Mouse (Mus musculus) lung, embryonic 14.5 days (tissue): ENCODE results near the gene Ncoa5. TPM values are rescaled to one million over a fixed set of nuclear protein-coding genes. Genes with fewer than 3 reads are reported as not detected.

Experiments
- ATAC-seq: fragments of 200-750 bp; cut with Nextera tagmentation; 2 replicates; pipeline ENCODE4 v1.8.0; 2017; ENCODE audit warnings: mild to moderate bottlenecking, moderate TSS enrichment, moderate library complexity; ENCODE audit not compliant: insufficient read depth
- DNase-seq: peaks from one replicate; pipeline ENCODE4 v3.0.0-alpha.2; 2015
- H3K27ac ChIP-seq: fragments of 300-500 bp; sonication (generic); 2 replicates; pipeline ENCODE4 v1.5.1; 2014; ENCODE audit warnings: low read depth, mild to moderate bottlenecking, moderate library complexity
- H3K27me3 ChIP-seq: fragments of 300-500 bp; sonication (generic); 2 replicates; pipeline ENCODE4 v1.6.1; 2014; ENCODE audit warnings: low read length, control low read depth; ENCODE audit not compliant: insufficient read depth
- H3K36me3 ChIP-seq: fragments of 300-500 bp; sonication (generic); 2 replicates; pipeline ENCODE4 v1.6.1; 2014; ENCODE audit warnings: control low read depth; ENCODE audit not compliant: insufficient read depth
- H3K4me1 ChIP-seq: fragments of 300-500 bp; sonication (generic); 2 replicates; pipeline ENCODE4 v1.6.1; 2014; ENCODE audit warnings: antibody characterized with exemption, control low read depth; ENCODE audit not compliant: insufficient read depth
- H3K4me2 ChIP-seq: fragments of 300-500 bp; sonication (generic); 2 replicates; pipeline ENCODE4 v1.6.1; 2014; ENCODE audit warnings: mild to moderate bottlenecking
- H3K4me3 ChIP-seq: fragments of 300-500 bp; sonication (generic); 2 replicates; pipeline ENCODE4 v1.5.1; 2014; ENCODE audit warnings: low read depth, low read length
- H3K9ac ChIP-seq: fragments of 300-500 bp; sonication (generic); 2 replicates; pipeline ENCODE4 v1.6.1; 2014
- H3K9me3 ChIP-seq: fragments of 300-500 bp; sonication (generic); 2 replicates; pipeline ENCODE4 v1.6.1; 2016; ENCODE audit warnings: low read depth, low read length, control low read depth
- CTCF ChIP-seq: IDR thresholded peaks from 2 replicates; pipeline ENCODE4 v1.5.1; 2016; ENCODE audit warnings: antibody characterized with exemption, low read depth
- WGBS: fragments of 180-500 bp; shearing (Covaris S2); extraction: QIAGEN DNeasy Blood & Tissue Kit; methylation state at CpG from one replicate; pipeline ENCODE4 v1.1.7; 2014; 5-methylcytosine and 5-hydroxymethylcytosine counted together
- polyA plus RNA-seq: library from polyadenylated mRNA; unstranded; fragments of >200 nt; fragmentation: Nextera tagmentation; extraction: Ambion mirVana; gene quantifications from 2 replicates; pipeline ENCODE4 v1.2.1, GENCODE M21; 2014

Gene Ncoa5
- polyA plus RNA-seq, 1 experiment from 2014 or later, result 81.6 TPM

- H3K27me3 ChIP-seq, result peaks cover 18% of the 10 kb centered on the region
- TF ChIP-seq CTCF, result peak; percentile 32; the same call in 1 of the 2 replicates
- 57% methylated on average over 9 of the region's 9 CpGs for WGBS
Observed at GRCm38 (mm10) chr2:164957548-164958315, 76.9 kb downstream of the Ncoa5 start.

GRCm38 (mm10) chr2:164956195-164956594 lies 78.5 kb downstream of the Ncoa5 start:
- no peak for TF ChIP-seq CTCF
- H3K4me2 ChIP-seq, result no peak overlapping the region
- no peak overlapping the region for H3K4me3 ChIP-seq
- H3K27me3 ChIP-seq, result peaks cover 33% of the 10 kb centered on the region
- no peak overlapping the region for H3K27ac ChIP-seq
- no peaks in the 10 kb centered on the region for H3K9me3 ChIP-seq
- no peaks in the 10 kb centered on the region for H3K36me3 ChIP-seq
- ATAC-seq (no peak), DNase-seq (no peak)
- no peaks in the 10 kb centered on the region for H3K4me1 ChIP-seq
- WGBS, result 65% methylated on average over 5 of the region's 5 CpGs
- H3K9ac ChIP-seq, result no peak overlapping the region

More at GRCm38 (mm10) chr2:164957548-164958315, 76.9 kb downstream of the Ncoa5 start:
- Histone ChIP-seq H3K4me3 (no peak overlapping the region), H3K9me3 (no peaks in the 10 kb centered on the region), H3K36me3 (no peaks in the 10 kb centered on the region), H3K9ac (no peak overlapping the region), H3K4me2 (no peak overlapping the region), H3K27ac (no peak overlapping the region), H3K4me1 (no peaks in the 10 kb centered on the region)
- no peak for DNase-seq
- ATAC-seq, result no peak

- no peaks in the 10 kb centered on the region for H3K9me3 ChIP-seq
- no peaks in the 10 kb centered on the region for H3K4me1 ChIP-seq
- no peak overlapping the region for H3K4me3 ChIP-seq
- ATAC-seq (no peak), DNase-seq (no peak)
- 60% methylated on average over 4 of the region's 4 CpGs for WGBS
- H3K4me2 ChIP-seq, result no peak overlapping the region
- peak; percentile 20; the same call in 1 of the 2 replicates for TF ChIP-seq CTCF
- no peak overlapping the region for H3K9ac ChIP-seq
- no peaks in the 10 kb centered on the region for H3K36me3 ChIP-seq
- H3K27ac ChIP-seq, result no peak overlapping the region
- H3K27me3 ChIP-seq, result peaks cover 38% of the 10 kb centered on the region
Observed at GRCm38 (mm10) chr2:164955725-164956124, 78.9 kb downstream of the Ncoa5 start.

GRCm38 (mm10) chr2:164953224-164953623 lies 81.4 kb downstream of the Ncoa5 start:
- Histone ChIP-seq H3K4me2 (peak overlapping the region; percentile 36; the same call in 1 of the 2 replicates), H3K36me3 (no peaks in the 10 kb centered on the region), H3K27me3 (peaks cover 63% of the 10 kb centered on the region), H3K27ac (no peak overlapping the region), H3K9ac (no peak overlapping the region; the same call in 1 of the 2 replicates), H3K9me3 (no peaks in the 10 kb centered on the region), H3K4me1 (no peaks in the 10 kb centered on the region), H3K4me3 (no peak overlapping the region)
- DNase-seq, result peak; percentile 90
- peak; percentile 81 for ATAC-seq
- WGBS, result under 1% methylated on average over 21 of the region's 21 CpGs
- peak; percentile 96 for TF ChIP-seq CTCF

- no peak overlapping the region for H3K4me3 ChIP-seq
- TF ChIP-seq CTCF, result peak; percentile 18; the same call in 1 of the 2 replicates
- no peaks in the 10 kb centered on the region for H3K36me3 ChIP-seq
- peaks cover 70% of the 10 kb centered on the region for H3K27me3 ChIP-seq
- H3K4me1 ChIP-seq, result no peaks in the 10 kb centered on the region
- WGBS, result 32% methylated on average over 13 of the region's 13 CpGs
- H3K9ac ChIP-seq, result no peak overlapping the region
- DNase-seq (no peak), ATAC-seq (no peak)
- H3K27ac ChIP-seq, result no peak overlapping the region
- H3K4me2 ChIP-seq, result no peak overlapping the region
- H3K9me3 ChIP-seq, result no peaks in the 10 kb centered on the region
Observed at GRCm38 (mm10) chr2:164952448-164952847, 82.2 kb downstream of the Ncoa5 start.

- no peaks in the 10 kb centered on the region for H3K4me1 ChIP-seq
- peaks cover 77% of the 10 kb centered on the region for H3K27me3 ChIP-seq
- DNase-seq (no peak), ATAC-seq (no peak)
- WGBS, result 78% methylated on average over 4 of the region's 4 CpGs
- peak; percentile 49 for TF ChIP-seq CTCF
- no peaks in the 10 kb centered on the region for H3K9me3 ChIP-seq
- no peaks in the 10 kb centered on the region for H3K36me3 ChIP-seq
- no peak overlapping the region for H3K27ac ChIP-seq
- no peak overlapping the region for H3K9ac ChIP-seq
- H3K4me2 ChIP-seq, result no peak overlapping the region
- H3K4me3 ChIP-seq, result no peak overlapping the region
Observed at GRCm38 (mm10) chr2:164951745-164952144, 82.9 kb downstream of the Ncoa5 start.

- Histone ChIP-seq H3K9ac (no peak overlapping the region), H3K4me2 (no peak overlapping the region), H3K9me3 (no peaks in the 10 kb centered on the region), H3K36me3 (no peaks in the 10 kb centered on the region), H3K4me3 (no peak overlapping the region), H3K27me3 (peaks cover 79% of the 10 kb centered on the region), H3K27ac (no peak overlapping the region), H3K4me1 (no peaks in the 10 kb centered on the region)
- ATAC-seq (no peak), DNase-seq (peak; percentile 28)
- peak; percentile 49 for TF ChIP-seq CTCF
- 27% methylated on average over 13 of the region's 13 CpGs for WGBS
Observed at GRCm38 (mm10) chr2:164950501-164950900, 84.2 kb downstream of the Ncoa5 start.

Other genes starting within 250 kb of the Ncoa5 start
- gene Snx21, start 249.0 kb downstream of the Ncoa5 start, polyA plus RNA-seq, result 19.1 and 21.3 TPM in 2 replicates
- gene Acot8, start 230.0 kb downstream of the Ncoa5 start, polyA plus RNA-seq, result 16.2 and 17.8 TPM in 2 replicates
- 6.7 and 7.0 TPM in 2 replicates for gene Zswim3, start 229.8 kb downstream of the Ncoa5 start, polyA plus RNA-seq
- 20.8 and 21.1 TPM in 2 replicates for gene Zswim1, start 212.2 kb downstream of the Ncoa5 start, polyA plus RNA-seq
- gene Spata25, start 206.3 kb downstream of the Ncoa5 start, polyA plus RNA-seq, result not detected in 2 replicates
- gene Ctsa, start 202.0 kb downstream of the Ncoa5 start, polyA plus RNA-seq, result 114 and 125 TPM in 2 replicates
- gene Neurl2, start 201.4 kb downstream of the Ncoa5 start, polyA plus RNA-seq, result 6.3 and 6.6 TPM in 2 replicates
- gene Pltp, start 177.2 kb downstream of the Ncoa5 start, polyA plus RNA-seq, result 122 and 126 TPM in 2 replicates
- 76.9 and 83.0 TPM in 2 replicates for gene Pcif1, start 155.6 kb downstream of the Ncoa5 start, polyA plus RNA-seq
- gene Zfp335, start 123.1 kb downstream of the Ncoa5 start, polyA plus RNA-seq, result 14.8 and 15.8 TPM in 2 replicates
- gene Mmp9, start 94.1 kb downstream of the Ncoa5 start, polyA plus RNA-seq, result 0.24 and 0.25 TPM in 2 replicates
- gene Slc12a5, start 74.1 kb downstream of the Ncoa5 start, polyA plus RNA-seq, result 0.57 and 1.6 TPM in 2 replicates
- gene Cd40, start 20.8 kb upstream of the Ncoa5 start, polyA plus RNA-seq, result 20.3 and 22.1 TPM in 2 replicates
- gene 1700025C18Rik, start 55.9 kb upstream of the Ncoa5 start, polyA plus RNA-seq, result not detected in 2 replicates
- gene Cdh22, start 200.0 kb upstream of the Ncoa5 start, polyA plus RNA-seq, result 0.72 and 1.5 TPM in 2 replicates